Comparison of ENCODE assay signal across 18 mouse cellular contexts in the genomic region with DNA sequence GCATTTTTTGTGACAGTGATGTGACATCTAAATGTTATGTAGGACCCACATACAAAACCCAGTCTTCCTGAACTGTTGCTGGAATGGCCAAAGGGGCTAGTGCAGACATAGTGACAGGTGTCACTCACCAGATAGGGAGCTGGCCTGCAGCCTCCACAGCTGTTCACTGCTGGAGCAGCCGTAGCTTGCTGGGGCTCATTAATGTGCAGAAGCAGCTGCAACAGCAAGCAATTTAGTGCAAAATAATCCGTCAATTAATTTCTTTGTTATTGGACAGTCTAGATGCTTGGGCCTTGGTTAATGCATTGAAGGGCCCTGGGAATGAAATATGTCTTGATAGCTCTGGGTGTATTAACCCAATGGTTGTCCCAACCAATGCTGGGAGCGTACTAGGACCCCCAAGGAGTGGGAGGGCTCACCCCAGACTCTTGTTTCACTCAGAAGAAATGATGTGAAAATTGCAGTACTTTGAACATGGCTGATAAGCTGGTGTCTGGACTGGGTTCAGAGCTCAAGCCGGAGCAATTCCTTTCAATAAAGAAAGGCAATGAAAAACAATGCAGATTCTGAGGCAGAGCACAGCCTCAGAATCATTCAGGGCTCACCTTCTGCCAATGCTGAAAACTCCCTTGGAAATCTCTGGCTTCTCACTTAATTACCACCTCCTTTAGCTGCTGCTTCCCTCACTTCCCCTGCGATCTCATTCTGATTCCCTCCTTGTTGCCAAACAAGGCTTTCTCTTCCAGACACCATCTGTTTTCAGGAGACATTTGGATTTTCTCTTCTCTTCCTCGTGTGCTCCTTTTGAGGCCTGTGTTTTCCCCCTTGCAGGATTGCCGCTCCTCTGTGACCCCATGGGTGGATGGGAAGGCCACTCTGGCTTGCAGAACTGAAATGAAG. TPM values are rescaled to one million over a fixed set of nuclear protein-coding genes. Genes with fewer than 3 reads are reported as not detected.
DNase-seq lines count a peak whose midpoint lies in the region; ATAC-seq lines count a peak whose summit lies in the region.
"Had no signal": no experiment of that assay in that cellular context is flagged by ENCODE, and none has a peak within 500 bp of the region (broad histone marks: within the 10 kb centered on the region; RNA-seq: fewer than 3 reads in every experiment).

No protein-coding gene starts in this region.

- no peaks in the 10 kb centered on the region for H3K27me3 ChIP-seq in midbrain, embryonic 12.5 days
- H3K27me3 ChIP-seq in midbrain, embryonic 11.5 days (ENCODE audit: control insufficient read depth, insufficient read depth, low read length), result no peaks in the 10 kb centered on the region
- no peaks in the 10 kb centered on the region for H3K27me3 ChIP-seq in forebrain, embryonic 12.5 days
- H3K27me3 ChIP-seq in hindbrain, embryonic 15.5 days, result no peaks in the 10 kb centered on the region
- no peaks in the 10 kb centered on the region for H3K27me3 ChIP-seq in neural tube, embryonic 15.5 days (replicated peaks)
- H3K27me3 ChIP-seq: liver, embryonic 12.5 days; megakaryocyte, embryonic 14.5 days had no signal

- DNase-seq in midbrain, embryonic 11.5 days (ENCODE audit: low spot score, missing footprints), result no peak
- DNase-seq in urinary bladder, postnatal 4 days (ENCODE audit: low spot score in 2 of 2), result no peak
- no peak for DNase-seq in right cerebral cortex, postnatal 14 days
- DNase-seq: adrenal gland, adult 8-10 months; gastrocnemius, postnatal 36 days; heart, postnatal 36 days; kidney, postnatal 25 days; left cerebral cortex, postnatal 4 days had no signal

- no peaks in the 10 kb centered on the region for H3K36me3 ChIP-seq in midbrain, embryonic 12.5 days
- no peaks in the 10 kb centered on the region for H3K36me3 ChIP-seq in midbrain, embryonic 11.5 days (ENCODE audit: control insufficient read depth, insufficient read depth, low read length)
- no peaks in the 10 kb centered on the region for H3K36me3 ChIP-seq in forebrain, embryonic 12.5 days (replicated peaks)
- no peaks in the 10 kb centered on the region for H3K36me3 ChIP-seq in hindbrain, embryonic 15.5 days
- no peaks in the 10 kb centered on the region for H3K36me3 ChIP-seq in neural tube, embryonic 15.5 days
- H3K36me3 ChIP-seq: liver, embryonic 12.5 days had no signal

- no peaks in the 10 kb centered on the region for H3K9me3 ChIP-seq in midbrain, embryonic 12.5 days
- no peaks in the 10 kb centered on the region for H3K9me3 ChIP-seq in midbrain, embryonic 11.5 days (ENCODE audit: control insufficient read depth, low read length)
- H3K9me3 ChIP-seq in forebrain, embryonic 12.5 days, result no peaks in the 10 kb centered on the region
- H3K9me3 ChIP-seq in hindbrain, embryonic 15.5 days, result no peaks in the 10 kb centered on the region
- H3K9me3 ChIP-seq in neural tube, embryonic 15.5 days (replicated peaks), result no peaks in the 10 kb centered on the region
- H3K9me3 ChIP-seq: liver, embryonic 12.5 days had no signal

- H3K4me1 ChIP-seq in midbrain, embryonic 12.5 days, result no peaks in the 10 kb centered on the region; the same call in 1 of the 2 replicates
- no peaks in the 10 kb centered on the region for H3K4me1 ChIP-seq in midbrain, embryonic 11.5 days (ENCODE audit: control insufficient read depth, insufficient read depth, low read length)
- H3K4me1 ChIP-seq in forebrain, embryonic 12.5 days, result peaks cover 9% of the 10 kb centered on the region; the same call in 1 of the 2 replicates
- H3K4me1 ChIP-seq in hindbrain, embryonic 15.5 days (replicated peaks), result peaks cover 10% of the 10 kb centered on the region
- H3K4me1 ChIP-seq in neural tube, embryonic 15.5 days, result 0 out of 2 replicates have a peak, but pooled peaks cover 3% of the 10 kb centered on the region
- H3K4me1 ChIP-seq: liver, embryonic 12.5 days; megakaryocyte, embryonic 14.5 days had no signal

- ATAC-seq in midbrain, embryonic 12.5 days (ENCODE audit: low FRiP score, low read depth), result no peak
- ATAC-seq in midbrain, embryonic 11.5 days (ENCODE audit: low FRiP score), result no peak
- peak; percentile 17; the same call in 1 of the 2 replicates for ATAC-seq in forebrain, embryonic 12.5 days (ENCODE audit: low FRiP score)
- no peak for ATAC-seq in hindbrain, embryonic 15.5 days (ENCODE audit: low FRiP score, low read depth)
- ATAC-seq in neural tube, embryonic 15.5 days (ENCODE audit: low FRiP score), result no peak
- ATAC-seq: CD4-positive, CD25-positive, alpha-beta regulatory T cell, adult 4 months; intestine, postnatal 0 days; liver, embryonic 12.5 days had no signal

- H3K4me3 ChIP-seq in midbrain, embryonic 12.5 days, result no peak overlapping the region
- H3K4me3 ChIP-seq in midbrain, embryonic 11.5 days (ENCODE audit: low read depth, low read length), result no peak overlapping the region
- H3K4me3 ChIP-seq in forebrain, embryonic 12.5 days (replicated peaks), result no peak overlapping the region
- no peak overlapping the region for H3K4me3 ChIP-seq in hindbrain, embryonic 15.5 days
- H3K4me3 ChIP-seq in neural tube, embryonic 15.5 days (replicated peaks), result no peak overlapping the region
- H3K4me3 ChIP-seq: liver, embryonic 12.5 days; megakaryocyte, embryonic 14.5 days had no signal

- WGBS in midbrain, embryonic 12.5 days, result 56% methylated on average over 7 of the region's 7 CpGs
- 65% methylated on average over 7 of the region's 7 CpGs for WGBS in midbrain, embryonic 11.5 days
- WGBS in forebrain, embryonic 12.5 days, result 49% methylated on average over 7 of the region's 7 CpGs
- 39% methylated on average over 7 of the region's 7 CpGs for whole genome bisulfite sequencing in hindbrain, embryonic 15.5 days
- WGBS in neural tube, embryonic 15.5 days, result 39% methylated on average over 7 of the region's 7 CpGs

- peak overlapping the region; percentile 27; the same call in 1 of the 2 replicates for H3K27ac ChIP-seq in midbrain, embryonic 12.5 days (replicated peaks)
- no peak overlapping the region for H3K27ac ChIP-seq in midbrain, embryonic 11.5 days (ENCODE audit: low read depth, low read length)
- H3K27ac ChIP-seq in forebrain, embryonic 12.5 days, result peak overlapping the region; percentile 78
- peak overlapping the region; percentile 54 for H3K27ac ChIP-seq in hindbrain, embryonic 15.5 days (replicated peaks)
- H3K27ac ChIP-seq in neural tube, embryonic 15.5 days (replicated peaks), result peak overlapping the region; percentile 42
- H3K27ac ChIP-seq: liver, embryonic 12.5 days had no signal

- no peak overlapping the region for H3K4me2 ChIP-seq in midbrain, embryonic 12.5 days (replicated peaks)
- H3K4me2 ChIP-seq in midbrain, embryonic 11.5 days, result no peak overlapping the region
- no peak overlapping the region for H3K4me2 ChIP-seq in forebrain, embryonic 12.5 days
- no peak overlapping the region for H3K4me2 ChIP-seq in hindbrain, embryonic 15.5 days
- no peak overlapping the region for H3K4me2 ChIP-seq in neural tube, embryonic 15.5 days
- H3K4me2 ChIP-seq: heart, embryonic 11.5 days; liver, embryonic 12.5 days had no signal

- no peak overlapping the region for H3K9ac ChIP-seq in midbrain, embryonic 12.5 days (replicated peaks)
- H3K9ac ChIP-seq in midbrain, embryonic 11.5 days (ENCODE audit: low read length), result no peak overlapping the region
- no peak overlapping the region for H3K9ac ChIP-seq in forebrain, embryonic 12.5 days
- H3K9ac ChIP-seq in hindbrain, embryonic 15.5 days, result no peak overlapping the region
- H3K9ac ChIP-seq in neural tube, embryonic 15.5 days (replicated peaks), result no peak overlapping the region
- H3K9ac ChIP-seq: liver, embryonic 12.5 days had no signal

RNA-seq across cellular contexts. Expression of a gene that starts 24.2 kb away (rescaled TPM):
- 0.03 and 0.05 TPM in 2 replicates for polyA plus RNA-seq in midbrain, embryonic 12.5 days (2016; fragmentation: Nextera tagmentation; extraction: Ambion mirVana)
- polyA plus RNA-seq in midbrain, embryonic 11.5 days (2014; fragmentation: Nextera tagmentation; extraction: Ambion mirVana), result 0.03 and 0.18 TPM in 2 replicates
- 0.19 and 0.47 TPM in 2 replicates for polyA plus RNA-seq in forebrain, embryonic 12.5 days (2016; fragmentation: Nextera tagmentation; extraction: Ambion mirVana)
- polyA plus RNA-seq in hindbrain, embryonic 15.5 days (2015; fragmentation: Nextera tagmentation; extraction: Ambion mirVana), result 0.33 and 0.41 TPM in 2 replicates
- polyA plus RNA-seq in neural tube, embryonic 15.5 days (2015; fragmentation: Nextera tagmentation; extraction: Ambion mirVana), result 0.27 and 0.31 TPM in 2 replicates
- polyA plus RNA-seq: small intestine, adult 2 months had no signal

RNA-seq across cellular contexts. Expression of a gene that starts 27.1 kb away (rescaled TPM):
- polyA plus RNA-seq in midbrain, embryonic 12.5 days (2016; fragmentation: Nextera tagmentation; extraction: Ambion mirVana), result 11.8 and 13.6 TPM in 2 replicates
- polyA plus RNA-seq in midbrain, embryonic 11.5 days (2014; fragmentation: Nextera tagmentation; extraction: Ambion mirVana), result 13.1 and 13.5 TPM in 2 replicates
- polyA plus RNA-seq in forebrain, embryonic 12.5 days (2016; fragmentation: Nextera tagmentation; extraction: Ambion mirVana), result 12.5 and 13.8 TPM in 2 replicates
- 10.0 and 10.9 TPM in 2 replicates for polyA plus RNA-seq in hindbrain, embryonic 15.5 days (2015; fragmentation: Nextera tagmentation; extraction: Ambion mirVana)
- polyA plus RNA-seq in neural tube, embryonic 15.5 days (2015; fragmentation: Nextera tagmentation; extraction: Ambion mirVana), result 8.9 and 9.6 TPM in 2 replicates
